Mouse (Mus musculus): Measurements from ENCODE around the gene Gxylt2.

The Gxylt2 gene

GRCm38 (mm10) chr6:100848682-100849375 is 144.3 kb downstream of the Gxylt2 start:
- DNase-seq (ENCODE audit: low spot score): no peak

- no peak for DNase-seq (ENCODE audit: low spot score)
These were observed 146.1 kb downstream of the Gxylt2 start for GRCm38 (mm10) chr6:100850671-100851081.

GRCm38 (mm10) chr6:100851083-100851482 is 146.5 kb downstream of the Gxylt2 start:
- no peak for DNase-seq (ENCODE audit: low spot score)
